Mouse (Mus musculus) hindbrain, postnatal 0 days (tissue): Measurements from ENCODE around the gene Orai1. TPM values are rescaled to one million over a fixed set of nuclear protein-coding genes. Genes with fewer than 3 reads are reported as not detected.

Source experiments
- ATAC-seq: fragments of 200-750 bp; cut with Nextera tagmentation; 2 replicates; pipeline ENCODE4 v1.8.0; 2017; ENCODE audit warnings: mild to moderate bottlenecking, moderate TSS enrichment, moderate library complexity
- DNase-seq: peaks from one replicate; pipeline ENCODE4 v3.0.0-alpha.2; 2015; ENCODE audit warnings: low spot score
- H3K27ac ChIP-seq: fragments of 300-500 bp; sonication (generic); 2 replicates; pipeline ENCODE4 v1.5.1; 2014; ENCODE audit warnings: mild to moderate bottlenecking
- H3K27me3 ChIP-seq: fragments of 300-500 bp; sonication (generic); 2 replicates; pipeline ENCODE4 v1.6.1; 2014; ENCODE audit warnings: low read length, mixed read lengths; ENCODE audit not compliant: insufficient read depth
- H3K36me3 ChIP-seq: fragments of 300-500 bp; sonication (generic); 2 replicates; pipeline ENCODE4 v1.6.1; 2014; ENCODE audit warnings: low read length, mixed read lengths; ENCODE audit not compliant: insufficient read depth
- H3K4me1 ChIP-seq: fragments of 300-500 bp; sonication (generic); 2 replicates; pipeline ENCODE4 v1.6.1; 2014; ENCODE audit warnings: antibody characterized with exemption, low read length, mixed read lengths; ENCODE audit not compliant: insufficient read depth
- H3K4me2 ChIP-seq: fragments of 300-500 bp; sonication (generic); 2 replicates; pipeline ENCODE4 v1.6.1; 2014; ENCODE audit warnings: low read depth, mild to moderate bottlenecking, low read length, moderate library complexity, mixed read lengths
- H3K4me3 ChIP-seq: fragments of 300-500 bp; sonication (generic); 2 replicates; pipeline ENCODE4 v1.5.1; 2014; ENCODE audit warnings: low read length
- H3K9ac ChIP-seq: fragments of 300-500 bp; sonication (generic); replicated peaks from 2 replicates; pipeline ENCODE4 v1.6.1; 2014; ENCODE audit warnings: mild to moderate bottlenecking, low read length, moderate library complexity, mixed read lengths
- H3K9me3 ChIP-seq: fragments of 300-500 bp; sonication (generic); 2 replicates; pipeline ENCODE4 v1.6.1; 2016; ENCODE audit warnings: low read length, mixed read lengths
- CTCF ChIP-seq: IDR thresholded peaks from 2 replicates; pipeline ENCODE4 v1.5.1; 2016; ENCODE audit warnings: antibody characterized with exemption, control low read depth, low read depth
- WGBS: fragments of 180-500 bp; shearing (Covaris S2); extraction: QIAGEN DNeasy Blood & Tissue Kit; methylation state at CpG from one replicate; pipeline ENCODE4 v1.1.7; 2014; 5-methylcytosine and 5-hydroxymethylcytosine counted together
- polyA plus RNA-seq: library from polyadenylated mRNA; unstranded; fragments of >200 nt; fragmentation: Nextera tagmentation; extraction: Ambion mirVana; gene quantifications from 2 replicates; pipeline ENCODE4 v1.2.1, GENCODE M21; 2015
- total RNA-seq: library from RNA; depleted of rRNA; stranded (reverse); fragments of >200 nt; gene quantifications from 2 replicates; pipeline ENCODE4 v1.2.3, GENCODE M21; 2014

The Orai1 gene
- total and polyA plus RNA-seq, 2 experiments from 2014 or later = 18.3 to 20.9 TPM

DNA sequence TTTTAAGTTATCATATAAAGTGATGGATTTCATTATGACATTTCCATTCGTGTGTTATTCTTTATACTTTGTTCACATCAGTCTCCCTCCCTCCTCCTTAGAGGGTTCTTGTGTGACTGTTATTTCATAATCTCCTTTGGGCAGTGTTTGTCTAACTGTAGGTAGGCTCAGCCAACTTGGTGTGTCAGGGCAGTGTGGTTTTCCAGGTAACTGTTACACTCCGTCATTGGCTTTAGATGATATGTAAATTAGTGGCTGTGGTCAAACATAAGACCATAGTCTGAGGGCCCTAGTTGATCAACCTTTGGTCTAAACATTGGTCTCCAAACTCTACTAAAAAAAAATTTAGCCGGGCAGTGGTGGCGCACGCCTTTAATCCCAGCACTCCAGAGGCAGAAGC lies 5.6 kb downstream of the Orai1 start:
- Histone ChIP-seq H3K4me1 (no peaks in the 10 kb centered on the region), H3K4me2 (no peak overlapping the region), H3K9ac (no peak overlapping the region), H3K9me3 (no peaks in the 10 kb centered on the region), H3K4me3 (no peak overlapping the region), H3K27ac (peak overlapping the region; percentile 72; the same call in 1 of the 2 replicates), H3K27me3 (no peaks in the 10 kb centered on the region), H3K36me3 (no peaks in the 10 kb centered on the region)
- WGBS = 87% methylated on average over 5 of the region's 5 CpGs
- no peak for TF ChIP-seq CTCF
- DNase-seq (no peak), ATAC-seq (no peak)

DNA sequence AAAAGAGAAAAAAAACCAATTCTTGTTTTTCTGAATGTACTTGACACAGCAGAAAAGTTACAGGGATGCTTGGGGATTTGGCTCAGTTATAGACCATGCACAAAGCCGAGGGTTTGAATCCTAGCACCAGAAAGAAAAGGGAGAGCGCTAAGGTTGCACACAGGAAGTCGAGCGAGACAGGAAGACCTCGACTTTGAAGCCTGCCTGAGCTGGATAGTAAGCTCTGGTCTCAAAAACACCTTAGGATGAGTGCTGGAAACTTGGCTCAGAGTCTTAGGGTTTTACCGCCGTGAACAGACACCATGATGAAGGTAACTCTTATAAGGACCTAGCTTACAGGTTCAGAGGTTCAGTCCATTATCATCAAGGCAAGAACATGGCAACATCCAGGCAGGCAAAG lies 6.6 kb downstream of the Orai1 start:
- no peak for ATAC-seq
- WGBS = 84% methylated on average over 7 of the region's 7 CpGs
- Histone ChIP-seq H3K4me2 (no peak overlapping the region), H3K9me3 (no peaks in the 10 kb centered on the region), H3K36me3 (no peaks in the 10 kb centered on the region), H3K27ac (no peak overlapping the region), H3K27me3 (no peaks in the 10 kb centered on the region), H3K9ac (no peak overlapping the region), H3K4me1 (no peaks in the 10 kb centered on the region), H3K4me3 (no peak overlapping the region)
- DNase-seq = no peak
- no peak for TF ChIP-seq CTCF

DNA sequence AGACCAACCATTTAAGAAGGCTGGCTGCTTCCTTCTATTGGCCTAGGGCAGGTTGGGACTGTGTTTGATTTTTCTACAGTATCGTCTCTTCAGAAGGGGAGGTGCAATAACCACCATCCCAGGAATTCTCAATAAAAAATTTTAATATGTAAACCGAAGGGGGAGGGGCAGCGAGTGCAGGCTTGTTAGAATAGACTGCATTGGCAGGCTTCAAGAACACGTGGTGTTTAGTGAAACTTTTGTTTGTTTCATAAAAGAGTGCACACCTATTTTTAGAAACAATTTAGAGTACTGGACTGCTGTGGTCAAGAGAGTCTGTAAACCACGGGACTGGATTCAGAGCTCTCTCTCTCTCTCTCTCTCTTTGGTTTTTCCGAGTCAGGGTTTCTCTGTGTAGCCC lies 8.2 kb downstream of the Orai1 start:
- TF ChIP-seq CTCF = no peak
- H3K4me1 ChIP-seq = no peaks in the 10 kb centered on the region
- no peaks in the 10 kb centered on the region for H3K27me3 ChIP-seq
- DNase-seq = no peak
- H3K36me3 ChIP-seq = no peaks in the 10 kb centered on the region
- ATAC-seq = no peak
- H3K4me3 ChIP-seq = no peak overlapping the region
- H3K27ac ChIP-seq = no peak overlapping the region
- no peak overlapping the region for H3K9ac ChIP-seq
- no peak overlapping the region for H3K4me2 ChIP-seq
- WGBS = 88% methylated on average over 6 of the region's 6 CpGs
- H3K9me3 ChIP-seq = no peaks in the 10 kb centered on the region

DNA sequence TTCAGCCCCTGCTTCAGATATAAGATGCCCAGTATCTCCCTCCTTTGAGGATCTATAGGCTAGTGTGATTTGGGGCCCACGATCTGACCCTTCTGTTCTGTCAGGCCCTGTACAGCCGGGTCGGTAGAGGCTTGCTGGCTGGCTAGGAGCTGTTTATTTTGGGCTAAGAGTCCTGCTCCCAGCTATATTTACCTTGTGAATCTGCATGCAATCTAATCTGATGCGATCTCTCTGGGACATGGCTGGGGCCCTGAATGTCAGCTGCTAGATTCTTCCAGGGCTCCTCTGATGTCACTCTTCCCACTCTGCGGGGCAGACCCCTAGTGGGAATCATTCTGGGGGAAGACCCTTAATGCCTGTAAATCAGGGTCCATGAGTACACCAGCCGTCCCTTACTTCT lies 9.4 kb downstream of the Orai1 start:
- Histone ChIP-seq H3K27ac (no peak overlapping the region), H3K4me2 (no peak overlapping the region), H3K36me3 (0 out of 2 replicates have a peak, but pooled peaks cover 4% of the 10 kb centered on the region), H3K9me3 (no peaks in the 10 kb centered on the region), H3K4me3 (no peak overlapping the region), H3K4me1 (no peaks in the 10 kb centered on the region), H3K27me3 (no peaks in the 10 kb centered on the region), H3K9ac (no peak overlapping the region)
- WGBS = 96% methylated on average over 6 of the region's 6 CpGs
- no peak for TF ChIP-seq CTCF
- DNase-seq (no peak), ATAC-seq (no peak)

DNA sequence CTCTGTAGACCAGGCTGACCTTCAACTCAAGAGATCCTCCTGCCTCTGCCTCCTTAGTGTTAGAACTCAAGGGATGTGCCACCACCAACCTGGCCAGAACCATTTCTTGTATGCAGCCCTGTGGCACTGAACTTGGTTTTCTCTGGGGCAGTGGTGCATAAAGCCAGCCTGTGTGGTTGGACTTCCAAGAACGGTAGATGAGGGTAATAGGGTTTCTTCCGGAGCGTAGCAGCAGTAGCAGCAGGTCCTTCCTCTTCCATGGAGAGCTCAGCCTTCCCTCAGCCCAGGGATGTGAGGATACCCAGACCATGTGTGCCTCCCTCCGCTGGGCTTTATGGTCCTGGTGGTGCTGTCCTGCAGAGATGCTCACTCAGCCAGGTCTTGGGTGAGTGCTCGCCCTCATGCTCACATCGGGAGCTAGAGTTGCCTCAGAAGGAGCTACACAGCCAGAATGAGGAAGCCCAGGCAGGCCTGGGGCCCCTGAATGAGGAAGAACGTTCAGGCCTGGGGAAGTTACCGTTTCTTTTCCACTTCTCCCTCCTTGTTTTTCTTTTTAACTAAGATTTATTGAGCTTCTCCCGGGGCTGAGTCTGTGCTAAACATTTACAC lies 10.2 kb downstream of the Orai1 start:
- no peak overlapping the region for H3K9ac ChIP-seq
- H3K4me2 ChIP-seq = no peak overlapping the region
- no peaks in the 10 kb centered on the region for H3K9me3 ChIP-seq
- H3K4me3 ChIP-seq = no peak overlapping the region
- H3K27me3 ChIP-seq = no peaks in the 10 kb centered on the region
- no peak for ATAC-seq
- H3K4me1 ChIP-seq = no peaks in the 10 kb centered on the region
- H3K27ac ChIP-seq = no peak overlapping the region
- WGBS = 81% methylated on average over 9 of the region's 9 CpGs
- 0 out of 2 replicates have a peak, but pooled peaks cover 7% of the 10 kb centered on the region for H3K36me3 ChIP-seq
- TF ChIP-seq CTCF = no peak
- DNase-seq = no peak

DNA sequence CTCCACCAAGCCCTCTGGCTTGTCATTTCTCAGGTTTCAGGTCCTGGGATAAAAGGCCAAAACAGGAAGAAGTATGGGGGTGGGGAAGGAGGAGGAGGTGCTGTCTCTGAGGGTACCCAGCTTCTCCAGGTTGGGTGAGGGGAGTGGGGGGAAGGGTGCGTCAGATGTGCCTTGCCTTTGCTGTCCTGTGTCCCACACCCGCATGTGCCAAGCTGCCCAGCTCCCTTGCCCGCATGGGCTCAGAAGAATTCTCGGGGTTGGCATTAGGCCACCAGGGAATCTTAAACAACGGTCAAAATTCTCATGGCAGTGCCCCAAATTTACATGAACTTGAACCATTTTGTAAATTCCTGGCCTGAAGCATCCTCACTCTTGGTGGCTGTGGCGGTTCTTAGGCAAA lies 11.5 kb downstream of the Orai1 start:
- ATAC-seq = no peak
- Histone ChIP-seq H3K9me3 (no peaks in the 10 kb centered on the region), H3K27me3 (no peaks in the 10 kb centered on the region), H3K9ac (no peak overlapping the region), H3K27ac (no peak overlapping the region), H3K36me3 (peaks cover 7% of the 10 kb centered on the region; the same call in 1 of the 2 replicates), H3K4me1 (no peaks in the 10 kb centered on the region), H3K4me3 (no peak overlapping the region), H3K4me2 (no peak overlapping the region)
- no peak for DNase-seq
- WGBS = 51% methylated on average over 6 of the region's 6 CpGs
- no peak for TF ChIP-seq CTCF

DNA sequence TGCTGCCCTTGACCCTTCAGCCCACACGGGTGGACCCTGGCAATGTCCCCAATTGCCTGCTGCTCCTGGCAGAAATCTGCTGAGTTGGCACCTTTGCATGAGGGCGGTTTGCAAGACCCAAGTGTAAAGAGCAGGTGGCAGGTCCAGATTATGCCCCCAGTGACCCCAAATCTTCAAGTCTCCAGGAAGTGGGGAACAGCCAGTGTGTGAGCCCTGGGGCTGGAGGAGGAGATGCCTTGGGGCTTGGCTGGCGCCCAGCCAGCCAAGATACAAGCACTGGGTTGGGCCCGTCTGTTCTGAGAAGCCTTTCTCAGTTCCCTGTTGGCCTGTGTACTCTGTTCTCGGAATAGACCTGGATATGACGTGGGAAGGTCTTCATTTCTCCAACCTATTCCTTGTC lies 12.6 kb downstream of the Orai1 start:
- no peak for ATAC-seq

More for the DNA sequence above, 12.6 kb downstream of the Orai1 start:
- 51% methylated on average over 6 of the region's 6 CpGs for WGBS
- DNase-seq = no peak
- H3K36me3 ChIP-seq = peaks cover 7% of the 10 kb centered on the region; the same call in 1 of the 2 replicates
- no peak for TF ChIP-seq CTCF
- H3K9ac ChIP-seq = no peak overlapping the region
- H3K27me3 ChIP-seq = no peaks in the 10 kb centered on the region
- no peaks in the 10 kb centered on the region for H3K4me1 ChIP-seq
- H3K4me2 ChIP-seq = no peak overlapping the region
- H3K27ac ChIP-seq = 0 out of 2 replicates have a peak overlapping the region, but pooled peaks have one; percentile 26
- H3K4me3 ChIP-seq = no peak overlapping the region
- no peaks in the 10 kb centered on the region for H3K9me3 ChIP-seq
